9 mouse cellular contexts compared by ENCODE assay signal in the genomic region with DNA sequence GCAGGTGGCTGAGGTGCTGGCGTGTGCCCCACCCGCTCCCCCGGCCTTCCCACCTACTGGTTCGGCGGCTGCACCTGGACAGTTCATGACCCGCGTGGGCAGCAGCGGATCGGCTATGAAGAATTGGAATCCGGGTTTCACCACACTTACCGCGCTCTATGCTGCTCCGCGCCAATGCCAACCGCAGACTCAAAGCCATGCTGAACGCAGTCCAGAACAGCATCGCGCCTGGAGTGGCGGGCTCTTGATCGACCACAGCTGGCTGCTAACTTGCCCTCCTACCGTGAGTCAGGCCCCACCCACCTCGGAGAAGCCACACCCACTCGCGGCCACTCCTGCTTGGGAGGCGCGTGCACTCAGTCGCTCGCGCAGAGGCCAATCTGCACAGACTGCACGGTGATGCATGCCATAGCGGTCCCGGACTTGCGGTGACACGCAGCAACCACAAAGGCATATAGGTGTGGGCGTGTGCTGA. TPM values are rescaled to one million over a fixed set of nuclear protein-coding genes. Genes with fewer than 3 reads are reported as not detected.
A peak's percentile ranks its signal among the peaks of the same experiment; 100 is the strongest.
DNase-seq lines count a peak whose midpoint lies in the region; ATAC-seq and TF ChIP-seq lines count a peak whose summit lies in the region.
"Had no signal": no experiment of that assay in that cellular context is flagged by ENCODE, and none has a peak within 500 bp of the region (broad histone marks: within the 10 kb centered on the region; RNA-seq: fewer than 3 reads in every experiment).

Gene Vwa1 (minus strand): TSS at position 419 of the 475 bp plus-strand sequence.

- H3K36me3 ChIP-seq in heart, embryonic 10.5 days: no peaks in the 10 kb centered on the region
- H3K36me3 ChIP-seq in kidney, embryonic 14.5 days (ENCODE audit: control insufficient read depth, insufficient read depth, low read length): no peaks in the 10 kb centered on the region
- no peaks in the 10 kb centered on the region for H3K36me3 ChIP-seq in liver, adult 2 months (ENCODE audit: control insufficient read depth, insufficient read depth, low read length)
- no peaks in the 10 kb centered on the region for H3K36me3 ChIP-seq in stomach, embryonic 15.5 days

- no peaks in the 10 kb centered on the region for H3K79me2 ChIP-seq in liver, adult 2 months (ENCODE audit: control insufficient read depth, insufficient read depth, low read length)

- WGBS in heart, embryonic 10.5 days: 3% methylated on average over 35 of the region's 35 CpGs
- WGBS in kidney, embryonic 14.5 days: 1% methylated on average over 35 of the region's 35 CpGs
- under 1% methylated on average over 35 of the region's 35 CpGs for WGBS in liver, adult 2 months
- WGBS in stomach, embryonic 15.5 days: under 1% methylated on average over 35 of the region's 35 CpGs

- TF ChIP-seq CTCF in liver, adult 2 months (IDR thresholded peaks at IDR 0.05; ENCODE audit: low read depth, low read length): no peak

- ATAC-seq in erythroblast, adult 5-6 weeks (replicated peaks; ENCODE audit: low FRiP score, poor library complexity, severe bottlenecking): peak; percentile 77
- peak; percentile 78 for ATAC-seq in kidney, embryonic 14.5 days (ENCODE audit: low FRiP score, low TSS enrichment)
- ATAC-seq in stomach, embryonic 15.5 days (ENCODE audit: insufficient read depth, low FRiP score, low read depth): peak; percentile 82
- ATAC-seq: Patski had no signal

- peaks cover 56% of the 10 kb centered on the region for H3K27me3 ChIP-seq in heart, embryonic 10.5 days (ENCODE audit: insufficient read depth, poor library complexity, severe bottlenecking)
- peaks cover 8% of the 10 kb centered on the region; the same call in 1 of the 2 replicates for H3K27me3 ChIP-seq in kidney, embryonic 14.5 days (ENCODE audit: control insufficient read depth, insufficient read depth, low read length)
- no peaks in the 10 kb centered on the region for H3K27me3 ChIP-seq in liver, adult 2 months (ENCODE audit: control insufficient read depth, insufficient read depth, low read length)
- H3K27me3 ChIP-seq in stomach, embryonic 15.5 days (replicated peaks): no peaks in the 10 kb centered on the region
- H3K27me3 ChIP-seq: Patski had no signal

- DNase-seq in B cell, adult 2 months: peak; percentile 88 to 92
- DNase-seq in brain, adult 2 months (ENCODE audit: low read depth, low spot score): peak; percentile 96
- peak; percentile 94 for DNase-seq in heart, embryonic 10.5 days (ENCODE audit: low spot score)
- peak; percentile 68 for DNase-seq in liver, adult 2 months (ENCODE audit: extremely low read depth, low read depth, low spot score)
- peak; percentile 86 for DNase-seq in naive thymus-derived CD4-positive, alpha-beta T cell, adult 2 months (ENCODE audit: low read depth)

- H3K4me3 ChIP-seq in heart, embryonic 10.5 days: peak within 1 kb of the TSS; percentile 59
- peak within 1 kb of the TSS; percentile 37 for H3K4me3 ChIP-seq in kidney, embryonic 14.5 days (ENCODE audit: low read length)
- peak within 1 kb of the TSS; percentile 42 for H3K4me3 ChIP-seq in liver, adult 2 months (ENCODE audit: insufficient read depth, low read depth, low read length)
- peak within 1 kb of the TSS; percentile 47 for H3K4me3 ChIP-seq in stomach, embryonic 15.5 days (replicated peaks)

- peak within 1 kb of the TSS; percentile 45 for H3K9ac ChIP-seq in kidney, embryonic 14.5 days (ENCODE audit: low read depth, low read length)
- H3K9ac ChIP-seq in liver, adult 2 months (ENCODE audit: low read depth, low read length): peak within 1 kb of the TSS; percentile 10
- no peak within 1 kb of the TSS for H3K9ac ChIP-seq in stomach, embryonic 15.5 days

- 0 out of 2 replicates have a peak, but pooled peaks have one; percentile 57 for TF ChIP-seq POLR2A in liver, adult 2 months (IDR thresholded peaks at IDR 0.05; ENCODE audit: extremely low read depth, insufficient read depth, low read length)

- peaks cover 52% of the 10 kb centered on the region for H3K4me1 ChIP-seq in heart, embryonic 10.5 days
- peaks cover 16% of the 10 kb centered on the region; the same call in 1 of the 2 replicates for H3K4me1 ChIP-seq in kidney, embryonic 14.5 days (ENCODE audit: control insufficient read depth, insufficient read depth, low read length)
- H3K4me1 ChIP-seq in liver, adult 2 months (ENCODE audit: control insufficient read depth, insufficient read depth, low read length): peaks cover 15% of the 10 kb centered on the region
- H3K4me1 ChIP-seq in stomach, embryonic 15.5 days: peaks cover 39% of the 10 kb centered on the region

- H3K27ac ChIP-seq in heart, embryonic 10.5 days: peak within 1 kb of the TSS; percentile 64
- H3K27ac ChIP-seq in kidney, embryonic 14.5 days (ENCODE audit: low read depth, low read length): no peak within 1 kb of the TSS
- H3K27ac ChIP-seq in liver, adult 2 months (replicated peaks; ENCODE audit: insufficient read depth, low read depth, low read length): no peak within 1 kb of the TSS
- H3K27ac ChIP-seq in stomach, embryonic 15.5 days: peak within 1 kb of the TSS; percentile 86

- no peaks in the 10 kb centered on the region for H3K9me3 ChIP-seq in heart, embryonic 10.5 days
- H3K9me3 ChIP-seq in kidney, embryonic 14.5 days (ENCODE audit: control insufficient read depth, low read length): no peaks in the 10 kb centered on the region
- no peaks in the 10 kb centered on the region for H3K9me3 ChIP-seq in stomach, embryonic 15.5 days

- peak within 1 kb of the TSS; percentile 80 for H3K4me2 ChIP-seq in kidney, embryonic 14.5 days (replicated peaks; ENCODE audit: low read depth, low read length)
- peak within 1 kb of the TSS; percentile 77 for H3K4me2 ChIP-seq in stomach, embryonic 15.5 days

RNA-seq across cellular contexts. Expression of gene Vwa1, which starts in this region (rescaled TPM):
- not detected in 2 replicates for total RNA-seq in erythroblast, adult 5-6 weeks (2015; ENCODE audit: low replicate concordance)
- not detected in 2 replicates for total RNA-seq in erythroblast, adult 5-6 weeks (2017; ENCODE audit: low replicate concordance)
- 2.1 and 3.1 TPM in 2 replicates for polyA plus RNA-seq in heart, embryonic 10.5 days (2016; fragmentation: Nextera tagmentation; extraction: Ambion mirVana)
- polyA plus RNA-seq in kidney, embryonic 14.5 days (2014; fragmentation: Nextera tagmentation; extraction: Ambion mirVana): 4.1 and 4.9 TPM in 2 replicates
- total RNA-seq in liver, adult 2 months (2014; rRNA removed): 0.46 and 0.47 TPM in 2 replicates
- polyA plus RNA-seq in liver, adult 2 months (2012; rRNA removed): 0.32 and 0.56 TPM in 2 replicates
- polyA plus RNA-seq in stomach, embryonic 15.5 days (2015; fragmentation: Nextera tagmentation; extraction: Ambion mirVana): 27.6 and 28.2 TPM in 2 replicates

Comparison
In these comparisons a context has a peak if more than half of its experiments do, and no peak if none do; other contexts are left out.
1. Peak in ATAC-seq in erythroblast, adult 5-6 weeks; RNA of the gene not detected or under 1 TPM.
2. Peak in DNase-seq, H3K4me3 ChIP-seq and H3K9ac ChIP-seq in liver, adult 2 months; RNA of the gene not detected or under 1 TPM.
3. H3K27ac ChIP-seq: peak in heart, embryonic 10.5 days (single experiment) and stomach, embryonic 15.5 days (single experiment); none in kidney, embryonic 14.5 days (single experiment) and liver, adult 2 months (single experiment).
4. Peak in every context shown above with its lines, with median percentiles within 50 percentile points of each other: DNase-seq, ATAC-seq and H3K4me3 ChIP-seq.